Comparison of ENCODE assay signal across 20 mouse cellular contexts in the genomic region with DNA sequence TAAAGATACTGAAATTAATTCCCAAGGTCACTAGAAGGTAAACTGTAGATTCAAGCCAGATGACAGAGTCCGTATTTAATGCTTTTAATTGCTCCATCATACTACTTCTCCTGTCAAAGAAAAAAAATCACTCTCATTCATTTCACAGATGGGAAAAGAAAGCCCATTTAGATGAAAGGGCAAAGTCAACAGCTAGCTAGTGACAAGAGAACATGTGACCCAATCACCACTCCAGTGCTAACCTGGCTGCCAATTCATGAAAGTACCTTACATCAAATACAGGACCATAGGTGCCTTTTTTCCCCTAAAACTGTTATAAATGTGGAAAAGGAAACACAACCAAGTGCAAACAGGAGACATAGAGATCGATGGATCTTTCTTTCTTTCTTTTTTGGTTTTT. TPM values are rescaled to one million over a fixed set of nuclear protein-coding genes. Genes with fewer than 3 reads are reported as not detected.
A peak's percentile ranks its signal among the peaks of the same experiment; 100 is the strongest.
DNase-seq lines count a peak whose midpoint lies in the region; ATAC-seq and TF ChIP-seq lines count a peak whose summit lies in the region.
"Had no signal": no experiment of that assay in that cellular context is flagged by ENCODE, and none has a peak within 500 bp of the region (broad histone marks: within the 10 kb centered on the region; RNA-seq: fewer than 3 reads in every experiment).

No protein-coding gene starts in this region.

- H3K36me3 ChIP-seq in forebrain, embryonic 15.5 days: no peaks in the 10 kb centered on the region
- H3K36me3 ChIP-seq in forebrain, embryonic 16.5 days (ENCODE audit: control insufficient read depth, insufficient read depth): no peaks in the 10 kb centered on the region
- H3K36me3 ChIP-seq in hindbrain, embryonic 13.5 days: 0 out of 2 replicates have a peak, but pooled peaks cover 3% of the 10 kb centered on the region
- H3K36me3 ChIP-seq in hindbrain, embryonic 14.5 days (replicated peaks; ENCODE audit: control insufficient read depth, insufficient read depth): no peaks in the 10 kb centered on the region
- peaks cover 0 to 16% of the 10 kb centered on the region in 2 experiments for H3K36me3 ChIP-seq in CH12.LX (replicated peaks in 1 of 2; ENCODE audit: control insufficient read depth in 1 of 2, insufficient read depth in 1 of 2, low read length in 1 of 2)
- peaks cover 16% of the 10 kb centered on the region; the same call in 1 of the 2 replicates for H3K36me3 ChIP-seq in intestine, postnatal 0 days (ENCODE audit: control insufficient read depth, insufficient read depth)

- no peak overlapping the region for H3K4me2 ChIP-seq in forebrain, embryonic 15.5 days (replicated peaks)
- no peak overlapping the region for H3K4me2 ChIP-seq in forebrain, embryonic 16.5 days (ENCODE audit: low read length)
- H3K4me2 ChIP-seq in hindbrain, embryonic 13.5 days: 0 out of 2 replicates have a peak overlapping the region, but pooled peaks have one; percentile 13
- H3K4me2 ChIP-seq in hindbrain, embryonic 14.5 days (replicated peaks): no peak overlapping the region
- peak overlapping the region; percentile 39; the same call in 1 of the 2 replicates for H3K4me2 ChIP-seq in CH12.LX (ENCODE audit: insufficient read depth, low read depth, poor library complexity, severe bottlenecking)
- H3K4me2 ChIP-seq in intestine, postnatal 0 days (replicated peaks; ENCODE audit: low read depth): peak overlapping the region; percentile 64

- no peak for TF ChIP-seq CTCF in CH12.LX (conservative IDR thresholded peaks at IDR 0.05 in 1 of 2, IDR thresholded peaks at IDR 0.05 in 1 of 2; ENCODE audit: low read depth in 2 of 2, low read length in 2 of 2)
- TF ChIP-seq CTCF in intestine, postnatal 0 days (IDR thresholded peaks at IDR 0.05; ENCODE audit: low read depth): no peak

- no peak overlapping the region for H3K9ac ChIP-seq in forebrain, embryonic 15.5 days (replicated peaks)
- H3K9ac ChIP-seq in forebrain, embryonic 16.5 days (replicated peaks; ENCODE audit: low read depth, low read length): no peak overlapping the region
- no peak overlapping the region for H3K9ac ChIP-seq in hindbrain, embryonic 13.5 days
- no peak overlapping the region for H3K9ac ChIP-seq in hindbrain, embryonic 14.5 days
- no peak overlapping the region for H3K9ac ChIP-seq in CH12.LX (ENCODE audit: insufficient read depth, low read depth)
- H3K9ac ChIP-seq in intestine, postnatal 0 days (ENCODE audit: low read depth, low read length): no peak overlapping the region

- TF ChIP-seq RAD21 in CH12.LX (IDR thresholded peaks at IDR 0.05; ENCODE audit: low read depth, low read length): no peak

- dilution Hi-C loops in CH12.LX (cut with MboI; ENCODE audit: extremely low pct_ligation_motif_present, extremely low pct_unique_long_range_greater_than_20kb, low sequenced_read_pairs): no loop called here

- no peak for TF ChIP-seq EP300 in CH12.LX (IDR thresholded peaks at IDR 0.05; ENCODE audit: low read length)

- in situ Hi-C loops in CH12.LX (cut with MboI; ENCODE audit: low pct_ligation_motif_present, low pct_unique_long_range_greater_than_20kb, low sequenced_read_pairs): no loop called here

- no peaks in the 10 kb centered on the region for H3K9me3 ChIP-seq in forebrain, embryonic 15.5 days
- no peaks in the 10 kb centered on the region for H3K9me3 ChIP-seq in forebrain, embryonic 16.5 days (ENCODE audit: control insufficient read depth, low read length)
- no peaks in the 10 kb centered on the region for H3K9me3 ChIP-seq in hindbrain, embryonic 13.5 days
- H3K9me3 ChIP-seq in hindbrain, embryonic 14.5 days (ENCODE audit: control insufficient read depth, low read length): no peaks in the 10 kb centered on the region
- H3K9me3 ChIP-seq in CH12.LX (replicated peaks; ENCODE audit: low read length): no peaks in the 10 kb centered on the region
- no peaks in the 10 kb centered on the region for H3K9me3 ChIP-seq in intestine, postnatal 0 days (ENCODE audit: control insufficient read depth)
- H3K9me3 ChIP-seq: megakaryocyte, embryonic 14.5 days had no signal

- DNase-seq in hindbrain, embryonic 14.5 days (ENCODE audit: low spot score): no peak
- DNase-seq in CH12.LX (ENCODE audit: extremely low read depth): no peak
- no peak for DNase-seq in retina, postnatal 1 day
- DNase-seq in cerebellum, postnatal 36 days: no peak
- DNase-seq: adrenal gland, postnatal 36 days; heart, postnatal 14 days; lung, adult 2 months; right cerebral cortex, postnatal 14 days had no signal

- H3K4me1 ChIP-seq in forebrain, embryonic 15.5 days: peaks cover 32% of the 10 kb centered on the region
- peaks cover 22% of the 10 kb centered on the region for H3K4me1 ChIP-seq in forebrain, embryonic 16.5 days (replicated peaks; ENCODE audit: control insufficient read depth, insufficient read depth, low read length)
- H3K4me1 ChIP-seq in hindbrain, embryonic 13.5 days (replicated peaks): peaks cover 33% of the 10 kb centered on the region
- peaks cover 21% of the 10 kb centered on the region for H3K4me1 ChIP-seq in hindbrain, embryonic 14.5 days (replicated peaks; ENCODE audit: control insufficient read depth, insufficient read depth, low read length)
- peaks cover 2 to 45% of the 10 kb centered on the region in 2 experiments; a peak in 3 of 4 replicates for H3K4me1 ChIP-seq in CH12.LX (ENCODE audit: control insufficient read depth in 1 of 2, insufficient read depth in 2 of 2)
- H3K4me1 ChIP-seq in intestine, postnatal 0 days (replicated peaks; ENCODE audit: control insufficient read depth, insufficient read depth, low read length): 0 out of 2 replicates have a peak, but pooled peaks cover 3% of the 10 kb centered on the region

- no peak for TF ChIP-seq POLR2A in CH12.LX (IDR thresholded peaks at IDR 0.05; ENCODE audit: low read depth, low read length)

- H3K4me3 ChIP-seq in forebrain, embryonic 15.5 days: peak overlapping the region; percentile 5; the same call in 1 of the 2 replicates
- H3K4me3 ChIP-seq in forebrain, embryonic 16.5 days (replicated peaks; ENCODE audit: low read length): no peak overlapping the region
- no peak overlapping the region for H3K4me3 ChIP-seq in hindbrain, embryonic 13.5 days
- H3K4me3 ChIP-seq in hindbrain, embryonic 14.5 days (replicated peaks; ENCODE audit: low read length): no peak overlapping the region
- no peak overlapping the region for H3K4me3 ChIP-seq in CH12.LX (replicated peaks in 1 of 3; ENCODE audit: low read depth in 2 of 3, low read length in 2 of 3, poor library complexity in 1 of 3)
- peak overlapping the region; percentile 100; the same call in 1 of the 2 replicates for H3K4me3 ChIP-seq in intestine, postnatal 0 days (ENCODE audit: low read depth, low read length)

- WGBS in forebrain, embryonic 15.5 days: 92% methylated on average over 2 of the region's 2 CpGs
- 90% methylated on average over 2 of the region's 2 CpGs for WGBS in forebrain, embryonic 16.5 days
- 89% methylated on average over 2 of the region's 2 CpGs for WGBS in hindbrain, embryonic 13.5 days
- WGBS in hindbrain, embryonic 14.5 days: 90% methylated on average over 2 of the region's 2 CpGs
- 65% methylated on average over 2 of the region's 2 CpGs for WGBS in intestine, postnatal 0 days

- ATAC-seq in forebrain, embryonic 15.5 days (replicated peaks): no peak
- ATAC-seq in forebrain, embryonic 16.5 days: no peak
- no peak for ATAC-seq in hindbrain, embryonic 13.5 days (ENCODE audit: low FRiP score)
- no peak for ATAC-seq in hindbrain, embryonic 14.5 days (ENCODE audit: low FRiP score)
- no peak for ATAC-seq in intestine, postnatal 0 days
- ATAC-seq: activated CD4-positive, CD25-positive, alpha-beta regulatory T cell, adult 4 months; midbrain, embryonic 16.5 days had no signal

- no peaks in the 10 kb centered on the region for H3K27me3 ChIP-seq in forebrain, embryonic 15.5 days
- no peaks in the 10 kb centered on the region for H3K27me3 ChIP-seq in forebrain, embryonic 16.5 days (replicated peaks; ENCODE audit: control insufficient read depth, insufficient read depth, low read length)
- H3K27me3 ChIP-seq in hindbrain, embryonic 13.5 days: no peaks in the 10 kb centered on the region
- no peaks in the 10 kb centered on the region for H3K27me3 ChIP-seq in hindbrain, embryonic 14.5 days (ENCODE audit: control insufficient read depth, insufficient read depth, low read length)
- H3K27me3 ChIP-seq in CH12.LX (replicated peaks): no peaks in the 10 kb centered on the region
- H3K27me3 ChIP-seq in intestine, postnatal 0 days (replicated peaks; ENCODE audit: control insufficient read depth, insufficient read depth, low read length): no peaks in the 10 kb centered on the region
- H3K27me3 ChIP-seq: megakaryocyte, embryonic 14.5 days had no signal

- H3K27ac ChIP-seq in forebrain, embryonic 15.5 days (replicated peaks): no peak overlapping the region
- H3K27ac ChIP-seq in forebrain, embryonic 16.5 days (ENCODE audit: low read length): no peak overlapping the region
- no peak overlapping the region for H3K27ac ChIP-seq in hindbrain, embryonic 13.5 days
- no peak overlapping the region for H3K27ac ChIP-seq in hindbrain, embryonic 14.5 days
- no peak overlapping the region for H3K27ac ChIP-seq in CH12.LX (ENCODE audit: insufficient read depth, low read depth)
- H3K27ac ChIP-seq in intestine, postnatal 0 days (ENCODE audit: low read depth, low read length): peak overlapping the region; percentile 64

- H3K79me2 ChIP-seq in CH12.LX (replicated peaks; ENCODE audit: control insufficient read depth, extremely low read depth, insufficient read depth, poor library complexity, severe bottlenecking): peaks cover 30% of the 10 kb centered on the region

RNA-seq across cellular contexts. Expression of gene Hadha, which starts 1.7 kb away (rescaled TPM):
- polyA plus RNA-seq in forebrain, embryonic 15.5 days (2015; fragmentation: Nextera tagmentation; extraction: Ambion mirVana): 73.9 and 79.7 TPM in 2 replicates
- polyA plus RNA-seq in forebrain, embryonic 16.5 days (2015; fragmentation: Nextera tagmentation; extraction: Ambion mirVana): 76.0 and 80.7 TPM in 2 replicates
- 76.1 and 84.3 TPM in 2 replicates for polyA plus RNA-seq in hindbrain, embryonic 13.5 days (2015; fragmentation: Nextera tagmentation; extraction: Ambion mirVana)
- polyA plus RNA-seq in hindbrain, embryonic 14.5 days (2014; fragmentation: Nextera tagmentation; extraction: Ambion mirVana): 57.5 and 62.2 TPM in 2 replicates
- 73.6 and 76.0 TPM in 2 replicates for total RNA-seq in CH12.LX (2012; rRNA removed)
- 82.8 and 83.0 TPM in 2 replicates for total RNA-seq in CH12.LX (2014; rRNA removed)
- polyA plus RNA-seq in CH12.LX (2012; ENCODE audit: insufficient read length, low read depth): 117 and 132 TPM in 2 replicates
- polyA plus RNA-seq in intestine, postnatal 0 days (2015; fragmentation: Nextera tagmentation; extraction: Ambion mirVana): 301 and 307 TPM in 2 replicates

RNA-seq across cellular contexts. Expression of gene Hadhb, which starts 1.8 kb away (rescaled TPM):
- polyA plus RNA-seq in forebrain, embryonic 15.5 days (2015; fragmentation: Nextera tagmentation; extraction: Ambion mirVana): 65.2 and 73.6 TPM in 2 replicates
- 66.5 and 72.0 TPM in 2 replicates for polyA plus RNA-seq in forebrain, embryonic 16.5 days (2015; fragmentation: Nextera tagmentation; extraction: Ambion mirVana)
- polyA plus RNA-seq in hindbrain, embryonic 13.5 days (2015; fragmentation: Nextera tagmentation; extraction: Ambion mirVana): 65.0 and 70.7 TPM in 2 replicates
- 62.3 and 63.8 TPM in 2 replicates for polyA plus RNA-seq in hindbrain, embryonic 14.5 days (2014; fragmentation: Nextera tagmentation; extraction: Ambion mirVana)
- total RNA-seq in CH12.LX (2012; rRNA removed) (78.3 and 81.4 TPM in 2 replicates), CH12.LX (2014; rRNA removed) (118 and 125 TPM in 2 replicates)
- polyA plus RNA-seq in CH12.LX (2012; ENCODE audit: insufficient read length, low read depth): 69.5 and 77.9 TPM in 2 replicates
- polyA plus RNA-seq in intestine, postnatal 0 days (2015; fragmentation: Nextera tagmentation; extraction: Ambion mirVana): 392 and 420 TPM in 2 replicates

RNA-seq across cellular contexts. Expression of gene 3110082J24Rik, which starts 47.3 kb away (rescaled TPM):
- polyA plus RNA-seq in forebrain, embryonic 15.5 days (2015; fragmentation: Nextera tagmentation; extraction: Ambion mirVana): 2.9 and 3.1 TPM in 2 replicates
- 2.8 TPM in 2 replicates for polyA plus RNA-seq in forebrain, embryonic 16.5 days (2015; fragmentation: Nextera tagmentation; extraction: Ambion mirVana)
- 6.4 and 7.2 TPM in 2 replicates for polyA plus RNA-seq in hindbrain, embryonic 13.5 days (2015; fragmentation: Nextera tagmentation; extraction: Ambion mirVana)
- 3.3 and 5.2 TPM in 2 replicates for polyA plus RNA-seq in hindbrain, embryonic 14.5 days (2014; fragmentation: Nextera tagmentation; extraction: Ambion mirVana)
- not detected in 2 replicates for total RNA-seq in CH12.LX (2012; rRNA removed)
- not detected in 2 replicates for total RNA-seq in CH12.LX (2014; rRNA removed)
- not detected in 2 replicates for polyA plus RNA-seq in CH12.LX (2012; ENCODE audit: insufficient read length, low read depth)
- not detected in 2 replicates for polyA plus RNA-seq in intestine, postnatal 0 days (2015; fragmentation: Nextera tagmentation; extraction: Ambion mirVana)
- total RNA-seq: adrenal gland, postnatal 36 days; heart, postnatal 14 days had no signal
- polyA plus RNA-seq: activated CD4-positive, CD25-positive, alpha-beta regulatory T cell, adult 4 months; intestine, embryonic 14.5 days; lung, adult 2 months had no signal

RNA-seq across cellular contexts. Expression of gene Garem2, which starts 48.3 kb away (rescaled TPM):
- 12.7 and 12.8 TPM in 2 replicates for polyA plus RNA-seq in forebrain, embryonic 15.5 days (2015; fragmentation: Nextera tagmentation; extraction: Ambion mirVana)
- 8.1 and 10.1 TPM in 2 replicates for polyA plus RNA-seq in forebrain, embryonic 16.5 days (2015; fragmentation: Nextera tagmentation; extraction: Ambion mirVana)
- polyA plus RNA-seq in hindbrain, embryonic 13.5 days (2015; fragmentation: Nextera tagmentation; extraction: Ambion mirVana): 14.0 and 15.0 TPM in 2 replicates
- polyA plus RNA-seq in hindbrain, embryonic 14.5 days (2014; fragmentation: Nextera tagmentation; extraction: Ambion mirVana): 13.4 TPM in 2 replicates
- 0.13 and 0.21 TPM in 2 replicates for total RNA-seq in CH12.LX (2012; rRNA removed)
- not detected in 2 replicates for total RNA-seq in CH12.LX (2014; rRNA removed)
- polyA plus RNA-seq in CH12.LX (2012; ENCODE audit: insufficient read length, low read depth): not detected in 2 replicates
- polyA plus RNA-seq in intestine, postnatal 0 days (2015; fragmentation: Nextera tagmentation; extraction: Ambion mirVana): 0.20 TPM in 2 replicates
- total RNA-seq: adrenal gland, postnatal 36 days had no signal
- polyA plus RNA-seq: activated CD4-positive, CD25-positive, alpha-beta regulatory T cell, adult 4 months had no signal

RNA-seq across cellular contexts. Expression of gene Adgrf3, which starts 52.3 kb away (rescaled TPM):
- polyA plus RNA-seq in forebrain, embryonic 15.5 days (2015; fragmentation: Nextera tagmentation; extraction: Ambion mirVana): not detected in 2 replicates
- not detected in 2 replicates for polyA plus RNA-seq in forebrain, embryonic 16.5 days (2015; fragmentation: Nextera tagmentation; extraction: Ambion mirVana)
- not detected in 2 replicates for polyA plus RNA-seq in hindbrain, embryonic 13.5 days (2015; fragmentation: Nextera tagmentation; extraction: Ambion mirVana)
- polyA plus RNA-seq in hindbrain, embryonic 14.5 days (2014; fragmentation: Nextera tagmentation; extraction: Ambion mirVana): not detected in 2 replicates
- total RNA-seq in CH12.LX (2012; rRNA removed) (1.0 and 1.4 TPM in 2 replicates), CH12.LX (2014; rRNA removed) (1.2 and 2.3 TPM in 2 replicates)
- polyA plus RNA-seq in CH12.LX (2012; ENCODE audit: insufficient read length, low read depth): 2.2 and 2.6 TPM in 2 replicates
- 0.07 TPM in 1 of 2 replicates, not detected in the other for polyA plus RNA-seq in intestine, postnatal 0 days (2015; fragmentation: Nextera tagmentation; extraction: Ambion mirVana)
- total RNA-seq: adrenal gland, postnatal 36 days; layer of hippocampus, postnatal 14 days; left cerebral cortex, postnatal 14 days had no signal
- polyA plus RNA-seq: activated CD4-positive, CD25-positive, alpha-beta regulatory T cell, adult 4 months; forebrain, embryonic 11.5 days; midbrain, embryonic 16.5 days; neural tube, embryonic 11.5 days had no signal

Comparison
In these comparisons a context has a peak if more than half of its experiments do, and no peak if none do; other contexts are left out.
1. H3K4me2 ChIP-seq: peak in hindbrain, embryonic 13.5 days (single experiment), CH12.LX (single experiment) and intestine, postnatal 0 days (single experiment); none in forebrain, embryonic 15.5 days (single experiment), forebrain, embryonic 16.5 days (single experiment) and hindbrain, embryonic 14.5 days (single experiment).
2. H3K4me3 ChIP-seq: peak in forebrain, embryonic 15.5 days (single experiment) and intestine, postnatal 0 days (single experiment); none in forebrain, embryonic 16.5 days (single experiment), hindbrain, embryonic 13.5 days (single experiment), hindbrain, embryonic 14.5 days (single experiment) and CH12.LX (0 of 3).